Mouse (Mus musculus) cerebellum, adult 2 months (tissue): ENCODE measurements at regions not wholly inside any gene's neighbourhood (a gene's known extent, or its start where the extent isn't known, plus 50 kb on each side); places are given as distances from the start of the nearest gene placed in this dataset.
"Not testable (repeated sequence)": the region's sequence is repeated elsewhere in the genome, so short reads cannot be mapped to it uniquely, and the experiment has no call there.

Source experiments
- DNase-seq, 2 experiments: peaks; one replicate each; pipeline ENCODE4 v3.0.0; 2021
- H3K27ac ChIP-seq: fragments of 200-500 bp; 2 replicates; pipeline ENCODE4 v1.5.1; 2012; ENCODE audit warnings: low read length, control low read depth, inconsistent platforms; ENCODE audit not compliant: insufficient read depth
- H3K27me3 ChIP-seq: fragments of 200-500 bp; 2 replicates; pipeline ENCODE4 v1.6.1; 2012; ENCODE audit warnings: inconsistent platforms, mild to moderate bottlenecking, low read length, moderate library complexity; ENCODE audit not compliant: control insufficient read depth, insufficient read depth
- H3K4me1 ChIP-seq: fragments of 200-500 bp; 2 replicates; pipeline ENCODE4 v1.6.1; 2011; ENCODE audit warnings: low read length; ENCODE audit not compliant: control insufficient read depth, insufficient read depth
- H3K4me3 ChIP-seq: fragments of 200-500 bp; replicated peaks from 2 replicates; pipeline ENCODE3; 2011; ENCODE audit warnings: mild to moderate bottlenecking, low read depth, low read length, control low read depth; ENCODE audit not compliant: insufficient read depth
- CTCF ChIP-seq: fragments of 200-500 bp; IDR thresholded peaks from 2 replicates; pipeline ENCODE4 v1.5.1; 2011; ENCODE audit warnings: low read depth, mild to moderate bottlenecking, control low read depth, low read length, moderate library complexity, borderline replicate concordance; ENCODE audit not compliant: insufficient read depth
- POLR2A ChIP-seq: fragments of 200-500 bp; IDR thresholded peaks from 2 replicates; pipeline ENCODE4 v1.6.1; 2011; ENCODE audit warnings: low read length, control low read depth, borderline replicate concordance; ENCODE audit not compliant: insufficient read depth
- WGBS: fragments of 180-500 bp; shearing (Covaris S2); methylation state at CpG from one replicate; pipeline ENCODE4 v1.1.7; 2018; 5-methylcytosine and 5-hydroxymethylcytosine counted together

GRCm38 (mm10) chr1:189550851-189551250, 137.0 kb downstream of the Cenpf start:
- no peak for TF ChIP-seq CTCF
- no peak for TF ChIP-seq POLR2A
- H3K4me1 ChIP-seq: no peaks in the 10 kb centered on the region
- DNase-seq: no peak
- H3K27me3 ChIP-seq: no peaks in the 10 kb centered on the region
- WGBS: 91% methylated on average over 9 of the region's 9 CpGs
- no peak overlapping the region for H3K4me3 ChIP-seq
- H3K27ac ChIP-seq: no peak overlapping the region

- no peaks in the 10 kb centered on the region for H3K27me3 ChIP-seq
- DNase-seq: no peak
- H3K27ac ChIP-seq: no peak overlapping the region
- no peaks in the 10 kb centered on the region for H3K4me1 ChIP-seq
- TF ChIP-seq POLR2A: no peak
- TF ChIP-seq CTCF: no peak
- no peak overlapping the region for H3K4me3 ChIP-seq
- 68% methylated on average over 2 of the region's 2 CpGs for WGBS
Measured at GRCm38 (mm10) chr1:189532834-189533233, 130.8 kb upstream of the Kcnk2 start.

- H3K27me3 ChIP-seq: no peaks in the 10 kb centered on the region
- 53% methylated on average over 5 of the region's 5 CpGs for WGBS
Measured at GRCm38 (mm10) chr1:189526329-189526728, 124.3 kb upstream of the Kcnk2 start.

GRCm38 (mm10) chr1:189515476-189515875, 113.4 kb upstream of the Kcnk2 start:
- Histone ChIP-seq H3K27me3 (no peaks in the 10 kb centered on the region), H3K4me3 (no peak overlapping the region), H3K4me1 (no peaks in the 10 kb centered on the region; the same call in 1 of the 2 replicates), H3K27ac (no peak overlapping the region)
- no peak for TF ChIP-seq CTCF
- TF ChIP-seq POLR2A: no peak
- WGBS: 82% methylated on average over 7 of the region's 7 CpGs
- no peak for DNase-seq

More at GRCm38 (mm10) chr1:189526329-189526728, 124.3 kb upstream of the Kcnk2 start:
- no peak for DNase-seq
- TF ChIP-seq POLR2A (no peak), CTCF (no peak)
- H3K27ac ChIP-seq: no peak overlapping the region
- no peak overlapping the region for H3K4me3 ChIP-seq
- no peaks in the 10 kb centered on the region for H3K4me1 ChIP-seq

- no peaks in the 10 kb centered on the region; the same call in 1 of the 2 replicates for H3K4me1 ChIP-seq
- no peaks in the 10 kb centered on the region for H3K27me3 ChIP-seq
- TF ChIP-seq CTCF (no peak), POLR2A (no peak)
- no peak overlapping the region for H3K4me3 ChIP-seq
- DNase-seq: no peak
- H3K27ac ChIP-seq: no peak overlapping the region
- 55% methylated on average over 4 of the region's 4 CpGs for WGBS
Measured at GRCm38 (mm10) chr1:189513358-189513757, 111.3 kb upstream of the Kcnk2 start.

- H3K27ac ChIP-seq, H3K27me3 ChIP-seq, H3K4me3 ChIP-seq, H3K4me1 ChIP-seq: not testable (repeated sequence)
- 65% methylated on average over 1 of the region's 1 CpGs for WGBS
- peak in 1 of 2 experiments; percentile 7 for DNase-seq
Measured at GRCm38 (mm10) chr1:189507301-189507700, 105.2 kb upstream of the Kcnk2 start.

GRCm38 (mm10) chr1:189499703-189500102, 97.6 kb upstream of the Kcnk2 start:
- Histone ChIP-seq H3K4me1 (no peaks in the 10 kb centered on the region), H3K4me3 (no peak overlapping the region), H3K27me3 (no peaks in the 10 kb centered on the region), H3K27ac (no peak overlapping the region)
- DNase-seq: no peak
- WGBS: 90% methylated on average over 3 of the region's 3 CpGs
- TF ChIP-seq CTCF (no peak), POLR2A (no peak)

- H3K27me3 ChIP-seq: no peaks in the 10 kb centered on the region
- TF ChIP-seq CTCF: no peak
- no peak for TF ChIP-seq POLR2A
- no peak overlapping the region for H3K4me3 ChIP-seq
- H3K27ac ChIP-seq: no peak overlapping the region
- H3K4me1 ChIP-seq: no peaks in the 10 kb centered on the region
- no peak for DNase-seq
- WGBS: 71% methylated on average over 4 of the region's 4 CpGs
Measured at GRCm38 (mm10) chr1:189499141-189499540, 97.1 kb upstream of the Kcnk2 start.
